Mouse (Mus musculus) MEL (cell line): ENCODE data around the gene Abhd17a. TPM values are rescaled to one million over a fixed set of nuclear protein-coding genes. Genes with fewer than 3 reads are reported as not detected.
A peak's percentile ranks its signal among the peaks of the same experiment; 100 is the strongest.

ENCODE experiments used
- DNase-seq: peaks from one replicate; pipeline ENCODE4 v3.0.0; 2011; ENCODE audit warnings: low read depth, low spot score
- H3K27ac ChIP-seq: 2 replicates; pipeline ENCODE4 v1.5.1; 2012; ENCODE audit warnings: low read depth, mild to moderate bottlenecking, control low read depth, low read length, moderate library complexity; ENCODE audit not compliant: control insufficient read depth
- H3K27me3 ChIP-seq, 2 experiments: fragments of 150-350 bp in 1 of 2; sonication (generic) in 1 of 2; 2 replicates each; pipeline ENCODE4 v1.6.1; 2012; ENCODE audit warnings: low read length in 2 of 2, mild to moderate bottlenecking in 2 of 2, improper control_type of control experiment in 1 of 2, moderate library complexity in 1 of 2; ENCODE audit not compliant: insufficient read depth in 2 of 2, control insufficient read depth in 1 of 2
- H3K36me3 ChIP-seq, 2 experiments: 2 replicates each; pipeline ENCODE4 v1.6.1; 2012 to 2014; ENCODE audit warnings: low read length in 2 of 2, improper control_type of control experiment in 1 of 2, inconsistent platforms in 1 of 2, mild to moderate bottlenecking in 1 of 2; ENCODE audit not compliant: insufficient read depth in 2 of 2, control insufficient read depth in 1 of 2
- H3K4me1 ChIP-seq, 2 experiments: fragments of 150-350 bp in 1 of 2; sonication (generic) in 1 of 2; 2 replicates each; pipeline ENCODE4 v1.6.1; 2012; ENCODE audit warnings: low read length in 2 of 2, improper control_type of control experiment in 1 of 2, mild to moderate bottlenecking in 1 of 2; ENCODE audit not compliant: insufficient read depth in 2 of 2, control insufficient read depth in 1 of 2
- H3K4me3 ChIP-seq, 2 experiments: fragments of 150-350 bp in 1 of 2; sonication (generic) in 1 of 2; 2 replicates each; pipeline ENCODE4 v1.5.1; 2012; ENCODE audit warnings: low read depth in 2 of 2, low read length in 2 of 2, mild to moderate bottlenecking in 2 of 2, moderate library complexity in 2 of 2, control low read depth in 1 of 2, improper control_type of control experiment in 1 of 2; ENCODE audit not compliant: control insufficient read depth in 1 of 2, insufficient read depth in 1 of 2
- H3K79me2 ChIP-seq: 2 replicates; pipeline ENCODE4 v1.6.1; 2012; ENCODE audit warnings: mild to moderate bottlenecking, low read length, moderate library complexity; ENCODE audit not compliant: control insufficient read depth, poor library complexity, insufficient read depth
- H3K9ac ChIP-seq: 2 replicates; pipeline ENCODE4 v1.6.1; 2012; ENCODE audit warnings: low read depth, mild to moderate bottlenecking, control low read depth, low read length, moderate library complexity; ENCODE audit not compliant: control insufficient read depth, poor library complexity, severe bottlenecking
- H3K9me3 ChIP-seq: fragments of 150-350 bp; sonication (generic); replicated peaks from 2 replicates; pipeline ENCODE4 v1.6.1; 2012; ENCODE audit warnings: mild to moderate bottlenecking, low read length, improper control_type of control experiment, moderate library complexity; ENCODE audit not compliant: insufficient read depth
- CTCF ChIP-seq, 3 experiments: IDR thresholded peaks in 2 of 3; conservative IDR thresholded peaks in 1 of 3; 2 replicates each; pipeline ENCODE4 v1.5.1; 2011 to 2012; ENCODE audit warnings: low read length in 3 of 3, low read depth in 2 of 3, mild to moderate bottlenecking in 2 of 3, improper control_type of control experiment in 1 of 3, inconsistent platforms in 1 of 3, mixed read lengths in 1 of 3, moderate library complexity in 1 of 3; ENCODE audit not compliant: control insufficient read depth in 1 of 3, insufficient read depth in 1 of 3, poor library complexity in 1 of 3, severe bottlenecking in 1 of 3
- ELF1 ChIP-seq: IDR thresholded peaks from 2 replicates; pipeline ENCODE4 v1.6.1; 2014; ENCODE audit warnings: low read depth, mild to moderate bottlenecking, inconsistent platforms, low read length, improper control_type of control experiment, moderate library complexity
- ETS1 ChIP-seq: IDR thresholded peaks from 2 replicates; pipeline ENCODE4 v1.6.1; 2012; ENCODE audit warnings: low read depth, mild to moderate bottlenecking, inconsistent platforms, low read length, improper control_type of control experiment, moderate library complexity
- GATA1 ChIP-seq: IDR thresholded peaks from 2 replicates; pipeline ENCODE4 v1.6.1; 2011; ENCODE audit warnings: low read depth, low read length, improper control_type of control experiment
- HCFC1 ChIP-seq: IDR thresholded peaks from 2 replicates; pipeline ENCODE4 v1.6.1; 2012; ENCODE audit warnings: low read depth, mild to moderate bottlenecking, inconsistent platforms, low read length, improper control_type of control experiment, moderate library complexity
- JUND ChIP-seq: IDR thresholded peaks from 2 replicates; pipeline ENCODE4 v1.6.1; 2011; ENCODE audit warnings: low read depth, mild to moderate bottlenecking, improper control_type of control experiment, low read length
- KAT2A ChIP-seq: conservative IDR thresholded peaks from 2 replicates; pipeline ENCODE4 v1.6.1; 2012; ENCODE audit warnings: low read depth, low read length, improper control_type of control experiment, inconsistent platforms
- MAFK ChIP-seq: IDR thresholded peaks from 2 replicates; pipeline ENCODE4 v1.6.1; 2011; ENCODE audit warnings: low read depth, mild to moderate bottlenecking, low read length, improper control_type of control experiment, borderline replicate concordance
- MAX ChIP-seq: IDR thresholded peaks from 2 replicates; pipeline ENCODE4 v1.6.1; 2011; ENCODE audit warnings: low read length, improper control_type of control experiment
- MXI1 ChIP-seq: IDR thresholded peaks from 2 replicates; pipeline ENCODE4 v1.6.1; 2011; ENCODE audit warnings: mild to moderate bottlenecking, low read depth, low read length, improper control_type of control experiment
- MYB ChIP-seq: IDR thresholded peaks from 2 replicates; pipeline ENCODE4 v1.6.1; 2011; ENCODE audit warnings: mild to moderate bottlenecking, low read depth, low read length, improper control_type of control experiment
- MYC ChIP-seq: IDR thresholded peaks from 2 replicates; pipeline ENCODE4 v1.6.1; 2011; ENCODE audit warnings: low read depth, mild to moderate bottlenecking, low read length, improper control_type of control experiment, moderate library complexity
- NELFE ChIP-seq: IDR thresholded peaks from 2 replicates; pipeline ENCODE4 v1.6.1; 2011; ENCODE audit warnings: low read depth, low read length, improper control_type of control experiment
- POLR2A ChIP-seq, 2 experiments: IDR thresholded peaks; 2 replicates each; pipeline ENCODE4 v1.6.1; 2011 to 2012; ENCODE audit warnings: low read length in 2 of 2, mild to moderate bottlenecking in 2 of 2, control low read depth in 1 of 2, improper control_type of control experiment in 1 of 2, low read depth in 1 of 2, moderate library complexity in 1 of 2; ENCODE audit not compliant: control insufficient read depth in 1 of 2, insufficient read depth in 1 of 2, poor library complexity in 1 of 2
- POLR2AphosphoS5 ChIP-seq: IDR thresholded peaks from 2 replicates; pipeline ENCODE4 v1.6.1; 2012; ENCODE audit warnings: low read depth, borderline replicate concordance, mild to moderate bottlenecking, inconsistent platforms, low read length, moderate library complexity, mixed read lengths
- RAD21 ChIP-seq: IDR thresholded peaks from 2 replicates; pipeline ENCODE4 v1.6.1; 2011; ENCODE audit warnings: mild to moderate bottlenecking, low read depth, low read length, improper control_type of control experiment
- SIN3A ChIP-seq: IDR thresholded peaks from 2 replicates; pipeline ENCODE4 v1.6.1; 2012; ENCODE audit warnings: low read length, improper control_type of control experiment, inconsistent platforms
- SMC3 ChIP-seq: IDR thresholded peaks from 2 replicates; pipeline ENCODE4 v1.6.1; 2011; ENCODE audit warnings: low read depth, low read length, improper control_type of control experiment
- TAL1 ChIP-seq: IDR thresholded peaks from 2 replicates; pipeline ENCODE4 v1.6.1; 2012; ENCODE audit warnings: mild to moderate bottlenecking, inconsistent platforms, low read length, moderate library complexity, mixed read lengths
- TBP ChIP-seq: IDR thresholded peaks from 2 replicates; pipeline ENCODE4 v1.8.0; 2011; ENCODE audit warnings: low read depth, low read length, improper control_type of control experiment
- TCF12 ChIP-seq: IDR thresholded peaks from 2 replicates; pipeline ENCODE4 v1.6.1; 2014; ENCODE audit warnings: low read depth, mild to moderate bottlenecking, inconsistent platforms, low read length, improper control_type of control experiment, moderate library complexity
- USF1 ChIP-seq: IDR thresholded peaks from 2 replicates; pipeline ENCODE4 v1.6.1; 2014; ENCODE audit warnings: low read depth, mild to moderate bottlenecking, inconsistent platforms, low read length, improper control_type of control experiment, moderate library complexity
- ZC3H11A ChIP-seq: IDR thresholded peaks from 2 replicates; pipeline ENCODE4 v1.6.1; 2012; ENCODE audit warnings: low read depth, mild to moderate bottlenecking, inconsistent platforms, low read length, improper control_type of control experiment
- ZMIZ1 ChIP-seq: IDR thresholded peaks from 2 replicates; pipeline ENCODE4 v1.6.1; 2012; ENCODE audit warnings: low read depth, mild to moderate bottlenecking, inconsistent platforms, low read length, improper control_type of control experiment, moderate library complexity
- polyA plus RNA-seq, 2 experiments: library from polyadenylated mRNA; stranded (reverse) in 1 of 2; unstranded in 1 of 2; fragments of >175 nt in 1 of 2; fragments of >200 nt in 1 of 2; gene quantifications; 2 replicates each; pipeline versions ENCODE4 v1.2.1 to v1.2.4; 2012; ENCODE audit warnings: low replicate concordance in 2 of 2, low read depth in 1 of 2; ENCODE audit not compliant: insufficient read length in 2 of 2, insufficient read depth in 1 of 2, missing spikeins in 1 of 2
- total RNA-seq: library from RNA; depleted of rRNA; stranded (reverse); fragments of 300-350 nt; gene quantifications from 2 replicates; pipeline ENCODE4 v1.2.3, GENCODE M21; 2012

Abhd17a gene
- total and polyA plus RNA-seq, 3 experiments = 96.2 to 136 (median 98.5) TPM

GRCm38 (mm10) chr10:80561116-80561944, 28.8 kb downstream of the Abhd17a start, which contains the start of gene Rexo1:
Gene Rexo1 (minus strand): TSS chr10:80561560.
- H3K27me3 ChIP-seq = no peaks in the 10 kb centered on the region
- peak within 1 kb of the TSS; percentile 67 to 97 for H3K4me3 ChIP-seq
- H3K36me3 ChIP-seq = peaks cover 0 to 10% of the 10 kb centered on the region in 2 experiments; a peak in 2 of 4 replicates
- H3K9me3 ChIP-seq = no peaks in the 10 kb centered on the region
- TF ChIP-seq TBP = peak; percentile 78
- TF ChIP-seq ZMIZ1 = no peak; the same call in 1 of the 2 replicates
- TF ChIP-seq SIN3A = peak; percentile 96
- no peak for TF ChIP-seq MYB
- TF ChIP-seq KAT2A = peak; percentile 91
- no peak for TF ChIP-seq POLR2AphosphoS5
- no peak for TF ChIP-seq JUND
- TF ChIP-seq ETS1 = peak; percentile 28; the same call in 1 of the 2 replicates
- peak; percentile 53 for TF ChIP-seq NELFE
- TF ChIP-seq ZC3H11A = no peak
- TF ChIP-seq TAL1 = no peak
- peak; percentile 69; the same call in 1 of the 2 replicates for TF ChIP-seq MYC
- TF ChIP-seq CTCF (IDR thresholded peaks at IDR 0.05 in 2 of 3, conservative IDR thresholded peaks at IDR 0.05 in 1 of 3; ENCODE audit: control insufficient read depth in 1 of 3, insufficient read depth in 1 of 3, low read depth in 2 of 3, low read length in 3 of 3, poor library complexity in 1 of 3, severe bottlenecking in 1 of 3) = peak; percentile 67 to 88 (median 86)
- TF ChIP-seq GATA1 = 0 out of 2 replicates have a peak, but pooled peaks have one; percentile 4
- peak; percentile 59 for TF ChIP-seq SMC3
- peak; percentile 66; the same call in 1 of the 2 replicates for TF ChIP-seq ELF1
- peak; percentile 95 for TF ChIP-seq HCFC1
- peak; percentile 100 for TF ChIP-seq MAX
- TF ChIP-seq RAD21 = peak; percentile 54
- peak; percentile 66 for TF ChIP-seq MXI1
- 0 out of 2 replicates have a peak, but pooled peaks have one; percentile 18 for TF ChIP-seq USF1
- no peak for TF ChIP-seq MAFK
- peak; percentile 55; the same call in 1 of the 2 replicates for TF ChIP-seq TCF12
- peak; percentile 66 to 69; a peak in 3 of 4 replicates for TF ChIP-seq POLR2A (IDR thresholded peaks at IDR 0.05; ENCODE audit: control insufficient read depth in 1 of 2, insufficient read depth in 1 of 2, low read depth in 1 of 2, low read length in 2 of 2, poor library complexity in 1 of 2)
- H3K9ac ChIP-seq = peak within 1 kb of the TSS; percentile 96
- peaks cover 49% of the 10 kb centered on the region for H3K79me2 ChIP-seq
- peaks cover 0 to 10% of the 10 kb centered on the region in 2 experiments; a peak in 2 of 4 replicates for H3K4me1 ChIP-seq
- peak within 1 kb of the TSS; percentile 97 for H3K27ac ChIP-seq
- DNase-seq = peak; percentile 98
